Comparison of ENCODE assay signal across 11 mouse cellular contexts in the genomic region with DNA sequence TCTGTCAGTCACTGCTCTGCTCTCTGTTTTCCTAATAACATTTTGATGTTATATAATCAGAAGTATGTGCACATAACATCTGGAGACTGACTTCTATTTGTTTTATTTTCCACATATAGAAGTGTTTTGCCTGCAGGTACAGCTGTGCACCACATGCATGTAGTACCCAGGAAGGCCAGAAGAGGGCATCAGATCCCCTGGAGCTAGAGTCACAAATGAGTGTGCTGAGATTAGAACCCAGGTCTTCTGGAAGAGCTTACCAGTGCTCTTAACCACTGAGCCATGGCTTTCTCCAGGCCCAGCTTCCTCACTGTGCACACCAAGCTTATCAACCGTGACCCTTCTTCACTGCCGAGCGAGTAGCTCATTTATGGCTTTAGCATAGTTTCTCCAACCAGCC. TPM values are rescaled to one million over a fixed set of nuclear protein-coding genes. Genes with fewer than 3 reads are reported as not detected.
DNase-seq lines count a peak whose midpoint lies in the region; ATAC-seq and TF ChIP-seq lines count a peak whose summit lies in the region.
"Had no signal": no experiment of that assay in that cellular context is flagged by ENCODE, and none has a peak within 500 bp of the region (broad histone marks: within the 10 kb centered on the region; RNA-seq: fewer than 3 reads in every experiment).

No protein-coding gene starts in this region.

- no peak for TF ChIP-seq POLR2A in testis, adult 2 months (IDR thresholded peaks at IDR 0.05; ENCODE audit: control insufficient read depth, low read depth, low read length)

- no peak overlapping the region for H3K27ac ChIP-seq in hindbrain, postnatal 0 days
- H3K27ac ChIP-seq in hindbrain, embryonic 16.5 days (ENCODE audit: low read depth, low read length), result no peak overlapping the region
- H3K27ac ChIP-seq in testis, adult 2 months (ENCODE audit: control insufficient read depth, insufficient read depth, low read depth, low read length), result no peak overlapping the region
- no peak overlapping the region for H3K27ac ChIP-seq in forebrain, embryonic 11.5 days (ENCODE audit: low read depth, low read length)
- H3K27ac ChIP-seq: limb, embryonic 13.5 days had no signal

- H3K9me3 ChIP-seq in hindbrain, postnatal 0 days (ENCODE audit: low read length), result no peaks in the 10 kb centered on the region
- H3K9me3 ChIP-seq in hindbrain, embryonic 16.5 days (ENCODE audit: control insufficient read depth, low read length), result no peaks in the 10 kb centered on the region
- no peaks in the 10 kb centered on the region for H3K9me3 ChIP-seq in forebrain, embryonic 11.5 days (ENCODE audit: control insufficient read depth, low read length)
- H3K9me3 ChIP-seq: limb, embryonic 13.5 days had no signal

- no peak overlapping the region for H3K4me2 ChIP-seq in hindbrain, postnatal 0 days (ENCODE audit: low read depth, low read length)
- no peak overlapping the region for H3K4me2 ChIP-seq in hindbrain, embryonic 16.5 days (ENCODE audit: low read length)
- H3K4me2 ChIP-seq in forebrain, embryonic 11.5 days (ENCODE audit: low read depth, low read length, severe bottlenecking), result no peak overlapping the region
- H3K4me2 ChIP-seq: limb, embryonic 13.5 days had no signal

- H3K36me3 ChIP-seq in hindbrain, postnatal 0 days (ENCODE audit: insufficient read depth, low read length), result no peaks in the 10 kb centered on the region
- H3K36me3 ChIP-seq in hindbrain, embryonic 16.5 days (ENCODE audit: control insufficient read depth, insufficient read depth, low read length), result no peaks in the 10 kb centered on the region
- H3K36me3 ChIP-seq in testis, adult 2 months (ENCODE audit: control insufficient read depth, insufficient read depth, low read length), result no peaks in the 10 kb centered on the region
- no peaks in the 10 kb centered on the region for H3K36me3 ChIP-seq in forebrain, embryonic 11.5 days (ENCODE audit: control insufficient read depth, insufficient read depth, low read length)
- H3K36me3 ChIP-seq: limb, embryonic 13.5 days had no signal

- no peaks in the 10 kb centered on the region for H3K4me1 ChIP-seq in hindbrain, postnatal 0 days (ENCODE audit: insufficient read depth, low read length)
- H3K4me1 ChIP-seq in hindbrain, embryonic 16.5 days (ENCODE audit: control insufficient read depth, insufficient read depth, low read depth, low read length), result no peaks in the 10 kb centered on the region
- no peaks in the 10 kb centered on the region for H3K4me1 ChIP-seq in testis, adult 2 months (ENCODE audit: control insufficient read depth, insufficient read depth, low read length)
- H3K4me1 ChIP-seq in forebrain, embryonic 11.5 days (replicated peaks; ENCODE audit: control insufficient read depth, insufficient read depth, low read length), result no peaks in the 10 kb centered on the region
- H3K4me1 ChIP-seq: limb, embryonic 13.5 days had no signal

- no peak for ATAC-seq in hindbrain, postnatal 0 days
- no peak for ATAC-seq in hindbrain, embryonic 16.5 days
- 0 out of 2 replicates have a peak, but pooled peaks have one; percentile 52 for ATAC-seq in erythroid progenitor cell, adult 5-6 weeks (replicated peaks; ENCODE audit: low FRiP score, poor library complexity, severe bottlenecking)
- ATAC-seq in forebrain, embryonic 11.5 days (replicated peaks; ENCODE audit: low FRiP score), result no peak

- no peak for DNase-seq in hindbrain, postnatal 0 days (ENCODE audit: low spot score)
- no peak for DNase-seq in testis, postnatal 10 days (ENCODE audit: low spot score)
- DNase-seq in thymus, postnatal 36 days, result peak; percentile 26 to 33
- no peak for DNase-seq in cerebellum, adult 9-10 months
- no peak for DNase-seq in forebrain, embryonic 11.5 days (ENCODE audit: low spot score)

- H3K27me3 ChIP-seq in hindbrain, postnatal 0 days (ENCODE audit: insufficient read depth, low read length), result peaks cover 20% of the 10 kb centered on the region; the same call in 1 of the 2 replicates
- H3K27me3 ChIP-seq in hindbrain, embryonic 16.5 days (replicated peaks; ENCODE audit: control insufficient read depth, insufficient read depth, low read length), result peaks cover 1% of the 10 kb centered on the region; the same call in 1 of the 2 replicates
- H3K27me3 ChIP-seq in testis, adult 2 months (ENCODE audit: control insufficient read depth, insufficient read depth, low read length), result no peaks in the 10 kb centered on the region
- H3K27me3 ChIP-seq in forebrain, embryonic 11.5 days (ENCODE audit: control insufficient read depth, insufficient read depth, low read length), result peaks cover 2% of the 10 kb centered on the region

- WGBS in hindbrain, postnatal 0 days, result 92% methylated on average over 3 of the region's 3 CpGs
- 95% methylated on average over 3 of the region's 3 CpGs for WGBS in hindbrain, embryonic 16.5 days
- WGBS in forebrain, embryonic 11.5 days, result 91% methylated on average over 3 of the region's 3 CpGs

- H3K9ac ChIP-seq in hindbrain, postnatal 0 days (replicated peaks; ENCODE audit: low read length), result no peak overlapping the region
- no peak overlapping the region for H3K9ac ChIP-seq in hindbrain, embryonic 16.5 days (ENCODE audit: low read depth, low read length)
- no peak overlapping the region for H3K9ac ChIP-seq in forebrain, embryonic 11.5 days (ENCODE audit: low read length)
- H3K9ac ChIP-seq: limb, embryonic 13.5 days had no signal

- TF ChIP-seq CTCF in hindbrain, postnatal 0 days (IDR thresholded peaks at IDR 0.05; ENCODE audit: low read depth), result peak; percentile 58
- peak; percentile 52; the same call in 1 of the 2 replicates for TF ChIP-seq CTCF in testis, adult 2 months (IDR thresholded peaks at IDR 0.05; ENCODE audit: control insufficient read depth, insufficient read depth, insufficient replicate concordance, low read depth, low read length)

- H3K4me3 ChIP-seq in hindbrain, postnatal 0 days (ENCODE audit: low read length), result no peak overlapping the region
- H3K4me3 ChIP-seq in hindbrain, embryonic 16.5 days (ENCODE audit: low read length), result no peak overlapping the region
- H3K4me3 ChIP-seq in testis, adult 2 months (ENCODE audit: control insufficient read depth, low read depth, low read length), result no peak overlapping the region
- H3K4me3 ChIP-seq in forebrain, embryonic 11.5 days (ENCODE audit: low read depth, low read length), result no peak overlapping the region
- H3K4me3 ChIP-seq: limb, embryonic 13.5 days had no signal

RNA-seq across cellular contexts. Expression of gene Atp6v1b1, which starts 14.3 kb away (rescaled TPM):
- not detected in 2 replicates for total RNA-seq in hindbrain, postnatal 0 days (2014; rRNA removed)
- polyA plus RNA-seq in hindbrain, postnatal 0 days (2015; fragmentation: Nextera tagmentation; extraction: Ambion mirVana), result not detected in 2 replicates
- 0.14 TPM in 1 of 2 replicates, not detected in the other for polyA plus RNA-seq in hindbrain, embryonic 16.5 days (2015; fragmentation: Nextera tagmentation; extraction: Ambion mirVana)
- polyA plus RNA-seq in testis, adult 2 months (2012; rRNA removed), result 12.4 and 17.2 TPM in 2 replicates
- total RNA-seq in erythroid progenitor cell, adult 5-6 weeks (2015; ENCODE audit: low replicate concordance), result not detected in 2 replicates
- total RNA-seq in erythroid progenitor cell, adult 5-6 weeks (2017; ENCODE audit: low replicate concordance), result not detected in 2 replicates
- polyA plus RNA-seq in forebrain, embryonic 11.5 days (2014; fragmentation: Nextera tagmentation; extraction: Ambion mirVana), result not detected in 2 replicates
- total RNA-seq: neutrophil, adult 5-6 weeks had no signal
- polyA plus RNA-seq: heart, embryonic 14.5 days; limb, embryonic 13.5 days had no signal

RNA-seq across cellular contexts. Expression of gene Vax2, which starts 17.4 kb away (rescaled TPM):
- not detected in 2 replicates for total RNA-seq in hindbrain, postnatal 0 days (2014; rRNA removed)
- polyA plus RNA-seq in hindbrain, postnatal 0 days (2015; fragmentation: Nextera tagmentation; extraction: Ambion mirVana), result not detected in 2 replicates
- not detected in 2 replicates for polyA plus RNA-seq in hindbrain, embryonic 16.5 days (2015; fragmentation: Nextera tagmentation; extraction: Ambion mirVana)
- polyA plus RNA-seq in testis, adult 2 months (2012; rRNA removed), result 2.1 TPM in 2 replicates
- not detected in 2 replicates for total RNA-seq in erythroid progenitor cell, adult 5-6 weeks (2015; ENCODE audit: low replicate concordance)
- not detected in 2 replicates for total RNA-seq in erythroid progenitor cell, adult 5-6 weeks (2017; ENCODE audit: low replicate concordance)
- 0.21 and 0.60 TPM in 2 replicates for polyA plus RNA-seq in forebrain, embryonic 11.5 days (2014; fragmentation: Nextera tagmentation; extraction: Ambion mirVana)
- total RNA-seq: neutrophil, adult 5-6 weeks had no signal
- polyA plus RNA-seq: heart, embryonic 14.5 days had no signal

RNA-seq across cellular contexts. Expression of gene Ankrd53, which starts 34.0 kb away (rescaled TPM):
- not detected in 2 replicates for total RNA-seq in hindbrain, postnatal 0 days (2014; rRNA removed)
- polyA plus RNA-seq in hindbrain, postnatal 0 days (2015; fragmentation: Nextera tagmentation; extraction: Ambion mirVana), result 0.10 TPM in 1 of 2 replicates, not detected in the other
- polyA plus RNA-seq in hindbrain, embryonic 16.5 days (2015; fragmentation: Nextera tagmentation; extraction: Ambion mirVana), result 0.30 TPM in 1 of 2 replicates, not detected in the other
- polyA plus RNA-seq in testis, adult 2 months (2012; rRNA removed), result 90.8 and 94.2 TPM in 2 replicates
- total RNA-seq in erythroid progenitor cell, adult 5-6 weeks (2015; ENCODE audit: low replicate concordance), result not detected in 2 replicates
- total RNA-seq in erythroid progenitor cell, adult 5-6 weeks (2017; ENCODE audit: low replicate concordance), result not detected in 2 replicates
- polyA plus RNA-seq in forebrain, embryonic 11.5 days (2014; fragmentation: Nextera tagmentation; extraction: Ambion mirVana), result 0.25 TPM in 1 of 2 replicates, not detected in the other
- total RNA-seq: neutrophil, adult 5-6 weeks had no signal
- polyA plus RNA-seq: heart, embryonic 14.5 days had no signal

RNA-seq across cellular contexts. Expression of gene Tex261, which starts 47.1 kb away (rescaled TPM):
- total RNA-seq in hindbrain, postnatal 0 days (2014; rRNA removed), result 44.5 and 56.6 TPM in 2 replicates
- 78.3 and 81.1 TPM in 2 replicates for polyA plus RNA-seq in hindbrain, postnatal 0 days (2015; fragmentation: Nextera tagmentation; extraction: Ambion mirVana)
- 63.1 and 70.0 TPM in 2 replicates for polyA plus RNA-seq in hindbrain, embryonic 16.5 days (2015; fragmentation: Nextera tagmentation; extraction: Ambion mirVana)
- polyA plus RNA-seq in testis, adult 2 months (2012; rRNA removed), result 95.3 and 97.0 TPM in 2 replicates
- 18.9 and 21.3 TPM in 2 replicates for total RNA-seq in erythroid progenitor cell, adult 5-6 weeks (2015; ENCODE audit: low replicate concordance)
- total RNA-seq in erythroid progenitor cell, adult 5-6 weeks (2017; ENCODE audit: low replicate concordance), result 13.2 and 15.1 TPM in 2 replicates
- polyA plus RNA-seq in forebrain, embryonic 11.5 days (2014; fragmentation: Nextera tagmentation; extraction: Ambion mirVana), result 61.1 and 68.0 TPM in 2 replicates

RNA-seq across cellular contexts. Expression of gene Cd207, which starts 50.8 kb away (rescaled TPM):
- total RNA-seq in hindbrain, postnatal 0 days (2014; rRNA removed), result not detected in 2 replicates
- not detected in 2 replicates for polyA plus RNA-seq in hindbrain, postnatal 0 days (2015; fragmentation: Nextera tagmentation; extraction: Ambion mirVana)
- not detected in 2 replicates for polyA plus RNA-seq in hindbrain, embryonic 16.5 days (2015; fragmentation: Nextera tagmentation; extraction: Ambion mirVana)
- polyA plus RNA-seq in testis, adult 2 months (2012; rRNA removed), result not detected in 2 replicates
- not detected in 2 replicates for total RNA-seq in erythroid progenitor cell, adult 5-6 weeks (2015; ENCODE audit: low replicate concordance)
- total RNA-seq in erythroid progenitor cell, adult 5-6 weeks (2017; ENCODE audit: low replicate concordance), result not detected in 2 replicates
- polyA plus RNA-seq in forebrain, embryonic 11.5 days (2014; fragmentation: Nextera tagmentation; extraction: Ambion mirVana), result not detected in 2 replicates
- total RNA-seq: neutrophil, adult 5-6 weeks had no signal
- polyA plus RNA-seq: limb, embryonic 13.5 days had no signal

Comparison
In these comparisons a context has a peak if more than half of its experiments do, and no peak if none do; other contexts are left out.
1. DNase-seq: peak in thymus, postnatal 36 days (2 of 2); none in hindbrain, postnatal 0 days (single experiment), testis, postnatal 10 days (single experiment), cerebellum, adult 9-10 months (single experiment) and forebrain, embryonic 11.5 days (single experiment).
2. RNA of gene Atp6v1b1, which starts 14.3 kb away (polyA plus RNA-seq): 12.4 to 17.2 TPM in testis, adult 2 months; 0.14 TPM in hindbrain, embryonic 16.5 days, not detected in forebrain, embryonic 11.5 days and not detected in hindbrain, postnatal 0 days; every median in the first group is over 10 times any median in the second.
3. RNA of gene Ankrd53, which starts 34.0 kb away (polyA plus RNA-seq): 90.8 to 94.2 TPM in testis, adult 2 months; 0.25 TPM in forebrain, embryonic 11.5 days, 0.10 TPM in hindbrain, postnatal 0 days and 0.30 TPM in hindbrain, embryonic 16.5 days; every median in the first group is over 10 times any median in the second.